Mouse (Mus musculus): ENCODE measurements around the gene Kcnc4. TPM values are rescaled to one million over a fixed set of nuclear protein-coding genes. Genes with fewer than 3 reads are reported as not detected.

Gene Kcnc4
- polyA plus RNA-seq, 1 experiment from 2014 or later, result not detected

DNA sequence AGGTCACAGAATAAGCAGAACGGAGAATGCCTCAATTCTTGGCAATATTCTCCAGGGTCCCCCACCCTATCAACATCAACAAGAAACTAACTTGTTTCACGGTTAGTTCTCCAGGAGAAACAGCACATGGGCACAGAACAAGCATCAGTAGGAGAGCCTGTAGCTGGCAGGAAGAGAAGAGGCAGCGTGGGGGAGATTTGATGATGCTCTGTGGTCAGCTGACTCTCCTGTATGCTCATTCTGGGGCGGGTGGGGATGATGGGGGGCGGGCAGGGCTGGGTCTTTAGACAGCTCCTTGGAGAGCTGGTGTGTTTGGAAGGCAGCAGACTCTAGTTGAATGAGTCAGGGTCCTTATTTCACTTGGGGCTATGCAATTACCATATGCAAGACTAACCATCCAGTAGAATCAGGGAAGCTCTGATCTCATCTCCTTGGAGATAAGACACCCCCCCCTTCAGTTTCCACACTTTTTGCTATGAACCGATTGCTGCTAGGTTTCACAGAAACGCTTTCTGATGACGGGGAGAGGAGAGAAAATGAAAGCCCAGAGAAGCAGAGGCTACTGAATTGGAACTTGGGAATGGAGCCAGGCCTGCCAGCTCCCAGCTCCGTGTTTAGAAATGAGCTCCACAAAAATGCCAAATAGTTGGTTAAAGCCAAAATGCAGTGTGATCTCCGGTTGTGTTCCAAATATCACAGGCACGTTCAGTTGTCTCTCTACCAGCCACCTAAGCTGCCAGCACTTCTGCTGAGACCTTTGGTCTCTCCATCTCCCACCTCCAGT, 34.9 kb downstream of the Kcnc4 start:
- Histone ChIP-seq H3K4me1 (replicated peaks) (no peaks in the 10 kb centered on the region), H3K27me3 (peaks cover 11% of the 10 kb centered on the region; the same call in 1 of the 2 replicates), H3K36me3 (no peaks in the 10 kb centered on the region), H3K9me3 (no peaks in the 10 kb centered on the region), H3K9ac (replicated peaks) (no peak overlapping the region), H3K4me2 (no peak overlapping the region), H3K27ac (no peak overlapping the region), H3K4me3 (replicated peaks) (no peak overlapping the region)
- no peak for ATAC-seq (ENCODE audit: insufficient number of reproducible peaks, insufficient read depth, low FRiP score, low TSS enrichment, low read depth)
- WGBS, result 74% methylated on average over 11 of the region's 11 CpGs

DNA sequence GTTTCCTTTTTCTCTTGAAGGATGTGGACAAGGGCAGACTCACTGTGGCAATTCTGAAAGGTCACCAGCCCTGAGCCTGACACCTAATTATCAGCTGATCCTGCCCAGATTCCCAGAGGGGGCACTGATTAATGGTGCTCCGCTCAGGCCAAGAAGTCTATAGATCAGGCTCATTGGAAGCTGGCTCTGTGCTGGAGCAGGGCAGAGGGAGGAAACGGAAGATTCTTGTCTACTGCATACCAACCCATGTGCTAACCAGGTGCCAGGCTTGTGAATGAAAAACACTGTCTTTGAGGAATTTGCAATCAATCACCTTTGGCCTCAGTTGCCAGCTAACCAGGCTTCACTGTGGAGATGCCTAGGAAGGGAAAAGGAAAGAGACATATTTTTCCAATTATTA, 39.2 kb downstream of the Kcnc4 start:
- 20% methylated on average over 2 of the region's 2 CpGs for WGBS
- no peaks in the 10 kb centered on the region for H3K36me3 ChIP-seq

DNA sequence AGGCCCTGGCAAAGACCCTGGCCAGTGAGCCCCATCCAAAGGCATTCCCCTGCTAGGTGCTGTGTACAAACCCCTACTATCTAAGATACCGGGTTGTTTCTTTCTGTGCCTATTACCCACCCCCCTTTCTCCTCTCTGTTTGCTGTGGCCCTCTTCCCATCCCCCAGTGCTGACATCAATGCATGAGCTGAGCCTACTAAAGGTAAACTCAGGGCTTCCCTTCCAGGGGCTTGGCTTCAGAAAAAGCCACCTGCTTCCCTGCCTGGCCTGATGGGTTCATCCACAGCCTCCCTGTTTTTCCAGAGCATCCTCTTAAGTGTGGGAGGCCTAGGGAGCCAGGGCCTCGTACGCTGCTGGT, 42.1 kb downstream of the Kcnc4 start:
- no peak overlapping the region for H3K9ac ChIP-seq (replicated peaks)
- H3K9me3 ChIP-seq, result no peaks in the 10 kb centered on the region
- peaks cover 5% of the 10 kb centered on the region for H3K27me3 ChIP-seq
- no peaks in the 10 kb centered on the region for H3K4me1 ChIP-seq (replicated peaks)
- ATAC-seq (ENCODE audit: insufficient number of reproducible peaks, insufficient read depth, low FRiP score, low TSS enrichment, low read depth), result no peak
- H3K4me2 ChIP-seq, result no peak overlapping the region
- H3K27ac ChIP-seq, result no peak overlapping the region
- H3K4me3 ChIP-seq (replicated peaks), result no peak overlapping the region
- WGBS, result 73% methylated on average over 3 of the region's 3 CpGs
- H3K36me3 ChIP-seq, result no peaks in the 10 kb centered on the region

More for the DNA sequence above, 39.2 kb downstream of the Kcnc4 start:
- no peak for ATAC-seq (ENCODE audit: insufficient number of reproducible peaks, insufficient read depth, low FRiP score, low TSS enrichment, low read depth)
- Histone ChIP-seq H3K9ac (replicated peaks) (no peak overlapping the region), H3K27ac (no peak overlapping the region), H3K4me2 (no peak overlapping the region), H3K9me3 (no peaks in the 10 kb centered on the region), H3K4me3 (replicated peaks) (no peak overlapping the region), H3K4me1 (replicated peaks) (no peaks in the 10 kb centered on the region), H3K27me3 (no peaks in the 10 kb centered on the region)

DNA sequence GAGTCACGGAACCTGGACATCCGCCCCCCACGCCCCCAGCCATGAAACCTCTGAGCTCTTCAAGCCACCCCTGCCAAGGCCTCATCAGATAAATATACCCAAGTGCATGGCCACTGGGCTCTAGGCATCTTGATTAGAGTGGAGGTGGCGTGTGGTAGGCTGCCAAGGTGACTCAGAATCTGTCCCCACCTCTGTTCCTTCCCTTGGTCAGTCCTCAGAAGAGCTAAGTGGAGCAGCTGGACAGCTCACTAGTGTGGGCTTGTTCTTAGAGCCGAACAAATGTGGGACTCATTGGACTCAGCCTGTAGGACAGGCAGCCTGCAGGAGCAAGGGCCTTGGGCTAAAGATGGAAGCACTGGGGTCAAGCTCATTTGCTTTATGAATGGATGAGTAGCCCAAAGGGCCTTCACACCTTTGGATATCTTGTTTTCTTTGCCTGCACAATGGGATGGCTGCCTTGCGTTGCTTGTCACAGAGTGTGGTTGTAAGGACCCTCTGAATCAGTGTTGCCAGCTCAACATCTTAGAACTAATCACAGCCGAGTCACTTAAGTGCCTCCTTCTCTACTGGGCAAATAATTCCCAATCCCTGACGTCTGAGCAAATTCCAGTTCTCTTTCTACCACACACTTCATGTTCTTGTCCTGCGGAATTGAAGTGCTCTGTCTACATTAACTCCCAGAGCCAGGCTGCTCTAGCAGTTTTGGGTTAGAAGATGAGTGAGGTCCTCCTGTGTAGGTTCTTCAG, 42.6 kb downstream of the Kcnc4 start:
- Histone ChIP-seq H3K27me3 (peaks cover 9% of the 10 kb centered on the region), H3K4me3 (replicated peaks) (no peak overlapping the region), H3K4me1 (replicated peaks) (no peaks in the 10 kb centered on the region), H3K36me3 (no peaks in the 10 kb centered on the region), H3K4me2 (no peak overlapping the region), H3K27ac (no peak overlapping the region), H3K9ac (replicated peaks) (no peak overlapping the region), H3K9me3 (no peaks in the 10 kb centered on the region)
- no peak for ATAC-seq (ENCODE audit: insufficient number of reproducible peaks, insufficient read depth, low FRiP score, low TSS enrichment, low read depth)
- 89% methylated on average over 9 of the region's 9 CpGs for WGBS

DNA sequence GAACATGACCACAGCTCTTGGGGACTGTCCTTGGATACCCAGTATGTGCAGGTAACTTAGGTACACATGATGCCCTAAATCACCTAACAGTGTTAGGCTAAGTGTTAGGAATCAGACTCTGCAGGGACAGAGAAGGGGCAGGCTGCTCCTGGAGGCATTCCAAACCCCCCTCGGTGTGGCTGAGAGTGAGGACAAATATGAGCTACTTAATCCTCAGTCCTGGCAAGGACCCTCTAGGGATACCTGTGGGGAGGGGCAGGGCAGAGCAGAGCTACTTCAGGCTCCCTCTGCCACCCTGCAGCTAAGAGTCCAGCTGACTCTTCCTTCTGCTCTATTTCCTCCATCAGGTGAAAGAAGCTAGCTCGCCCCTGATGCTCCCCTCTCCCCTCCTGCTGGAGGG, 46.3 kb downstream of the Kcnc4 start:
- no peaks in the 10 kb centered on the region for H3K4me1 ChIP-seq (replicated peaks)
- H3K9me3 ChIP-seq, result no peaks in the 10 kb centered on the region
- no peak for ATAC-seq (ENCODE audit: insufficient number of reproducible peaks, insufficient read depth, low FRiP score, low TSS enrichment, low read depth)
- no peak overlapping the region for H3K4me3 ChIP-seq (replicated peaks)
- no peak overlapping the region for H3K9ac ChIP-seq (replicated peaks)
- H3K27ac ChIP-seq, result no peak overlapping the region
- no peaks in the 10 kb centered on the region for H3K36me3 ChIP-seq
- no peak overlapping the region for H3K4me2 ChIP-seq
- H3K27me3 ChIP-seq, result peaks cover 11% of the 10 kb centered on the region
- 32% methylated on average over 2 of the region's 2 CpGs for WGBS

DNA sequence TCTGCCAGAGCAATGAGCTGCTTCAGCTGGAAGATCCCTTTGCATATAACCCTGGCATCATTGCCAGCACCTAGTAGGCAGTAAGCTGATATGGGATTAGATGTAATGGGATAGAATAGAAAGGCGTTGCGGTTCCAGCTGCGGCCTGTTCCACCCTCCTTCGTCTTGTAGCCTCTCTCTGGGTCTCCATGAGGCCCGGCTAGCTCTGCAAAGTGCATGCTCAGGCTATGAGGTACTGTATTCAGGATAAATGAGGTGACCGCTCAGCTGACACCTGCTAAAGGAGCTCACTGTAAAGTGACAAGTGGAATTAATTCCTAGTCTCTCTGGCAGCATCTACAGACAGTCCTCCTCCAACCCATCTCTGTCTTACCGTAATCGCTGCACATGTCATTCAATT, 46.8 kb downstream of the Kcnc4 start:
- H3K4me2 ChIP-seq, result no peak overlapping the region
- WGBS, result 80% methylated on average over 8 of the region's 8 CpGs
- H3K4me3 ChIP-seq (replicated peaks), result no peak overlapping the region
- H3K4me1 ChIP-seq (replicated peaks), result no peaks in the 10 kb centered on the region
- no peaks in the 10 kb centered on the region for H3K36me3 ChIP-seq
- no peak overlapping the region for H3K9ac ChIP-seq (replicated peaks)
- no peak for ATAC-seq (ENCODE audit: insufficient number of reproducible peaks, insufficient read depth, low FRiP score, low TSS enrichment, low read depth)
- no peak overlapping the region for H3K27ac ChIP-seq
- H3K27me3 ChIP-seq, result peaks cover 11% of the 10 kb centered on the region
- no peaks in the 10 kb centered on the region for H3K9me3 ChIP-seq

GRCm38 (mm10) chr3:107411669-107412068, 47.7 kb downstream of the Kcnc4 start:
- Histone ChIP-seq H3K27me3 (peaks cover 11% of the 10 kb centered on the region), H3K9ac (replicated peaks) (no peak overlapping the region), H3K4me3 (replicated peaks) (no peak overlapping the region), H3K36me3 (no peaks in the 10 kb centered on the region), H3K27ac (no peak overlapping the region), H3K4me1 (replicated peaks) (no peaks in the 10 kb centered on the region), H3K4me2 (no peak overlapping the region), H3K9me3 (no peaks in the 10 kb centered on the region)
- no peak for ATAC-seq (ENCODE audit: insufficient number of reproducible peaks, insufficient read depth, low FRiP score, low TSS enrichment, low read depth)
- WGBS, result 64% methylated on average over 4 of the region's 4 CpGs

DNA sequence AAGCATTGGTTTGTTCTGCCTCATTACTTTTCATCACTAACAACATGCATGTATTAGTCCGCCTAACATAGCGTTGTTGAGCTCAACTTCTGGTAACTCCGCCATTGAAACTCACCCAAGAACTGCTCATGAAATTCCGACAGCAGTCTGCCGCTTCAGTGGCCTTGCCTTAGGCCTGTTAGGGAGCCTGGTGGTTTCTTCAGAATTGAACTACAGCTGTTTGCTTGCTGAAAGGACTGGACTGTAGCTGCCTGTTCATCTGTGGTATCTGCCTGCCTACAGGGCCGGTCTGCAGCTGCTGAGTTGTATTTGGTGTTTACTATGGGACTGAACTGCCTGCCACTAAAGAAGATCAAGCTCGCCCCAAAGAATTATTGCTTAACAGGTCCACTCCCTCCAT, 58.0 kb downstream of the Kcnc4 start:
- ATAC-seq (ENCODE audit: insufficient number of reproducible peaks, insufficient read depth, low FRiP score, low TSS enrichment, low read depth), result no peak
- 0 out of 2 replicates have a peak, but pooled peaks cover 2% of the 10 kb centered on the region for H3K4me1 ChIP-seq (replicated peaks)
- no peaks in the 10 kb centered on the region for H3K9me3 ChIP-seq
- H3K36me3 ChIP-seq, result no peaks in the 10 kb centered on the region
- H3K4me3 ChIP-seq (replicated peaks), result no peak overlapping the region
- no peak overlapping the region for H3K4me2 ChIP-seq
- no peak overlapping the region for H3K27ac ChIP-seq
- WGBS, result 88% methylated on average over 7 of the region's 7 CpGs
- H3K9ac ChIP-seq (replicated peaks), result no peak overlapping the region
- no peaks in the 10 kb centered on the region for H3K27me3 ChIP-seq

DNA sequence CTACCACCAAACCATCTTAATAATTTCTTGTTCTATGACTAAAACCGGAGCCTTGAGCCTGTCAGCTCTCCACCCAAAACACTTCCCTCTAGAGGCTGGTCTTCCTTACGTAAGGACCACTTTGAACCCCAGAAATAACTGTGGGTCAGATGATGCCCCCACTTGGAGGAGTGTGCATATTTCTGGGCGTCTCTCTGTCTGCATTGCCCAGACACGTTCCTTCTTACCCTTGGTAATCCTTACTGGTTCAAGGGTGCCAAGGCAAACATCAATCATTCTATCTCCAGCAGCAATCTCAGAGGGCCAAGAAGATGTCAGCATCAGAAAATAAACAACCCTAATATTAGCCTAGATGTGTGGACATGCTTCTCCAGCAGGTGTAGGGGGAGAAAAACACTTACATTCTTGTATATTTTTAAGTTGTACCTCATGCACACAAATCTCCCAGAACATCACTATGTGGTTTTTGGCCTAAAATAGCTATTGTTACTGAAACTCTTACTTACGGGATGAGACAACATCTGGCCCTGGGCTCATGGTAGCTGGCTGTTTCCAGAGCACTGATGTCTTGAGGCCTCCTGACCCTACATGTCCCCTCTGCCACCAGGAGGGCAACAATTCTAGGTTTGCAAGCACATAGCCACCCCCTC, 59.2 kb downstream of the Kcnc4 start:
- H3K4me3 ChIP-seq (replicated peaks), result no peak overlapping the region
- 79% methylated on average over 5 of the region's 5 CpGs for WGBS
- H3K9ac ChIP-seq (replicated peaks), result no peak overlapping the region
- no peak overlapping the region for H3K4me2 ChIP-seq
- no peak overlapping the region for H3K27ac ChIP-seq
- H3K36me3 ChIP-seq, result no peaks in the 10 kb centered on the region
- ATAC-seq (ENCODE audit: insufficient number of reproducible peaks, insufficient read depth, low FRiP score, low TSS enrichment, low read depth), result no peak
- 0 out of 2 replicates have a peak, but pooled peaks cover 2% of the 10 kb centered on the region for H3K4me1 ChIP-seq (replicated peaks)
- no peaks in the 10 kb centered on the region for H3K9me3 ChIP-seq
- H3K27me3 ChIP-seq, result no peaks in the 10 kb centered on the region

DNA sequence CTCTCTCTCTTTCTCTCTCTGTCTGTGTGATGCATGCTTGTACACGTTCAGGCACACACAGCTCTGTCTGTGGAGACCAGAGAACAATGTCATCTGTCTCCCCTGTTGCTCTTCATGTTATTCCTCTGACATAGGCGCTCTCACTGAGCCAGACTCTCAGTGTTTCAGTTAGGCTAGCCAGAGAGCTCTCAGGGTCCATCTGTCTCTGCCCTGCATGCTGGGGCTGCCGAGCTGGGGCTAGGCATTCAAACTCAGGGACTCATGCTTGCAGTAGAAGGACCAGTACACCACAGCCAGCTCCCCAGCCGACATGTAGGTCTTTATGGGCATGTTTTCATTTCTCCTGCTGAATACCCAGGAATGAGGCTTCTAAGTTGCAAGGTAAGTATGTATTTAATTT, 68.2 kb downstream of the Kcnc4 start:
- Histone ChIP-seq H3K27ac (no peak overlapping the region), H3K4me1 (replicated peaks) (no peaks in the 10 kb centered on the region), H3K4me2 (no peak overlapping the region), H3K27me3 (0 out of 2 replicates have a peak, but pooled peaks cover 4% of the 10 kb centered on the region), H3K4me3 (replicated peaks) (no peak overlapping the region), H3K9me3 (no peaks in the 10 kb centered on the region), H3K9ac (replicated peaks) (no peak overlapping the region), H3K36me3 (no peaks in the 10 kb centered on the region)
- ATAC-seq (ENCODE audit: insufficient number of reproducible peaks, insufficient read depth, low FRiP score, low TSS enrichment, low read depth), result no peak
- WGBS, result 62% methylated on average over 4 of the region's 4 CpGs
